Mouse (Mus musculus): ENCODE results near the gene Lyzl4.

The Lyzl4 gene

DNA sequence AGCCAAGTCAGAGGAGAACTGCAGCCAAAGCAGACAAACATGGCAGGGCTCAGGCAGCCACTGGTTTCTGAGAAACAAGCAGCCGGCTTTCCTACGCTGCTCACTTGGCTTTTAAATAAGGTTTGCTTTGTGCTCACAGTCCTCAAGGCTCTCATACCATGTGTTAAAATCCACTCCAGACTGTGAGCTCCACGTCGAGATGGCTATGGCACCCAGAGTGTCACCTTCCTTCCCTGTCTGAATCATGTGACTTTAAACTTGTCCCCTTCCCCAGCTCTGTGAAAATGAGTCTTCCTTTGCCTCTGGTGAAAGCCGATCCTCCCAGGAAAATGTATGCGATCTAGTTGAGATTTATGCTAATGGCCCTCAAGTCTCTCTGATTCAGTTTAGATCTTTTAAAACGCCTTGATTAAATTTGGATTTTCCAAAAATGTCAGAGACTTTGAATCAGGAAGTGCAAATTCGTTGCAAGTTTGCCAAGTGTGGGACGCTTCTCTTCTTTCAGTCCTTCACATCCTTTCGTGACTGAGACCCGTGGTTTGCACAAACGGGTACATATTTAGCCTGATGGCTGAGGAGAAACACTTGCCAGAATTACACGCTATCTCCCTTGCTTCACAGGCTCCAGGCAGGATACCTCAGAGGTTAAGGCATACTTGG, 41.6 kb downstream of the Lyzl4 start:
- no peak for DNase-seq (ENCODE audit: low spot score)

DNA sequence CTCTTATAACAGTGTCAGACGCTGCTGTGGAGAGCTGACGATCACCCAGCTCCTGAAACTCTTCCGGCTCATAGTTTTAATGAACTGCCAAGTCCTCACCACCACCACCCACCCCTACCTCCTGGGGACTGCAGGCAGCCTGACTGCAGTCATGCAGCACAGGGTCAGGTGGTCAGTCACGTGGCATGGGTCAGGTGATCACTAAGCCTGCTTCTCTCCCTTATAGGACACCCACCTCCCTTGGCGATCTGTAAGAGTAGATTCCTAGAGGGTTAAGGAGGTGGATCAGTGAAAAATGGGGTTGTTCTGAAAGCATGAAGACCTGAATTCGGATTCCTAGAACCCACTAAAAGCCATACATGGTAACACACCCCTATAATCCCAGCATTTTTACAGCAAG, 42.3 kb downstream of the Lyzl4 start:
- DNase-seq (ENCODE audit: low spot score), result no peak

DNA sequence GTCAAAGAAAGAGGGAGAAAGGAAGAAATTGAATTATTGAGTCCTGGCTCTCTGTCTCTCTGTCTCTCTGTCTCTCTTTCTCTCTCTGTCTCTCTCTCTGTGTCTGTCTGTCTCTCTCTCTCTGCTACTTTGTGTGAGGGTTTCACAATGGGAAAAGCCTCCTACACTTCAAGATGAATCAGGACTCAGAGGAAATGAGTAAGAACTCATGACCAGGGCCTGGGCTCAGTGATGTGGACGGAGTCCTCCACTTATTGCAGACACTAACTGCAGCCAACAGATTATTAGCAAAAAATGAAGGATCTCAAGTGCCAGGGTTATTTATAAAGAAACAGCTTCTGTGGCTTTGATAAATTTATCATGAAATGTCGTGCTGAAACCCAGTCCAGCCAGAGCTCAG, 43.8 kb downstream of the Lyzl4 start:
- no peak for DNase-seq (ENCODE audit: low spot score)

GRCm38 (mm10) chr9:121594771-121595170, 47.1 kb downstream of the Lyzl4 start:
- DNase-seq (ENCODE audit: low spot score), result no peak

DNA sequence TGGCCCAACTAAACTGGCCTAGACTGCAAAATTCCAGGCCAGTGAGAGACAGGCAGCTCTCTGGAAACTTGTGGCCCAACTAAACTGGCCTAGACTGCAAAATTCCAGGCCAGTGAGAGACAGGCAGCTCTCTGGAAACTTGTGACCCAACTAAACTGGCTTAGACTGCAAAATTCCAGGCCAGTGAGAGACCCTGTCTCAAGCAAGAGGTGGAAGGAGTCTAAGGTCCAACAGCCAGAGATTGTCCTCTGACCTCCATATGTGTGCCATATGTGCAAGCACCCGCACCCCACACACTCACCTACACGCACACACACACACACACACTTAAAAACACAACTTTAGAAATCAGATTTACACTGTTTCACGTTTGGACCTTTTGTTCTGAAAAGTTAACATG, 48.1 kb downstream of the Lyzl4 start:
- peak; percentile 33 for DNase-seq (ENCODE audit: low spot score)

DNA sequence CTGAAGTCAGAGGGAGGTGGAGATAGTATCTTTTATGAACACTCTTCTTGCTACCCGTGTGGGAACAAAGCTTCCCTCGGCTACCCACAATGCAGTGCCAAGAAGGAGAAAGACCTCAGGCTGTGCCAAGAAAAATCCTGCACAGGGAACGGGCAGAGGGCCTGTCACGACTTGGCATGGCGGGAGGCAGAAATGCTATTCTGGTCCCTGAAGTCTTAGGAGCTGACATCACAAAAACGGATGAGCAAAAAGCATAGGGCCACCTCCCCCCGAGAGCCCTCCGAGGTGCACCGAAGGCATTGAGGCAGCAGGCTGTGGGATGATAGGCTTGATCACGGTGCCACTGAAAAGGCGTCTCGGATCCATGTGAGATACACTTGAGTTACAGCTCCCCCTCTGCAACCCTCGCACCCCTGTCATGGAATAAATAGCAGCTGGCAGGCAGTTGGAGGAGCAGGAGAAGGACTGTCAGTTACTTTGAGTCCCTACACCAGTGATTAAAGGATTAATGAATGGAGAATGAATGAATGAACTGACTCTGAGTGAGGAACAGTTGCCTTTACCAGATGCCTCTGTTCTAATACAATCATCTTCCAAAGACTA, 48.8 kb downstream of the Lyzl4 start:
- peak; percentile 72 for DNase-seq (ENCODE audit: low spot score)

- no peak for DNase-seq (ENCODE audit: low spot score)
Observed at GRCm38 (mm10) chr9:121589533-121589932, 52.4 kb downstream of the Lyzl4 start.

DNA sequence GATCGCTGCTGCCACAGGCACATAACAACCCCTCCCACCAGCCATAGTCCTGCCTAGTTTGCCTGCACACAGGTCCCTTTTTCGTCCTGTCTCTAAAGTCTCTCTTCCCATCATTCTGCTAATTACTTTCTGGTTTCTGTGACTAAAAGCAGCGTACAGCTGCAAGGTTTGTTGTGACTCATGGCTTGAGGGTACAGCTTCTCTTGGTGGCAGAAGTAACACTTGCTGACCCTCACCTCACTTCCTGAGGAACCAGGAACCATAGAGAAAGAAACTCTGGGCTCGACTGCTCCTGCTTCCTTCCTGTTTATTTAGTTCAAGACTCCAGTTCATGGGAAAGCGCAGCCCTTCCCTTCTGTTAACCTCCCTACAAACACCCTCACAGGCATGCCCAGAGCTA, 67.5 kb downstream of the Lyzl4 start:
- DNase-seq (ENCODE audit: low spot score), result no peak

DNA sequence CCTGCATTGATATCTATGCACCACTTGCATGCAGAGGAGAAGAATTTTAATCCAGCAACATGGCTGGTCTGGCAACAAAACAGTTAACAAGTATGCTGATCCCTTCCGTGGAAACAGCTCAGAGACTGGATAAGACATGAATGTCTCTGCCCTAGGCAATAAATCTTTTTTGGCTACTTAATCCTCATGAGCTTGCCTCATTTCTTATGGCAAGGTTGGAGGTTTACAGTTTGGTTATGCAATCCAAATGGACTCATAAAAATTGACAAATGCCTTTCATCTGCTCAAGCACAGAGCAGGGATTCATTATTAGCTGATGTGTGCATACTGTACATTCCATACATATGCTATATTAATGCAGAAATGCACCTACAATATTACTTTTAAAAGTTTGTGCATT, 73.4 kb downstream of the Lyzl4 start:
- peak; percentile 60 for DNase-seq (ENCODE audit: low spot score)

DNA sequence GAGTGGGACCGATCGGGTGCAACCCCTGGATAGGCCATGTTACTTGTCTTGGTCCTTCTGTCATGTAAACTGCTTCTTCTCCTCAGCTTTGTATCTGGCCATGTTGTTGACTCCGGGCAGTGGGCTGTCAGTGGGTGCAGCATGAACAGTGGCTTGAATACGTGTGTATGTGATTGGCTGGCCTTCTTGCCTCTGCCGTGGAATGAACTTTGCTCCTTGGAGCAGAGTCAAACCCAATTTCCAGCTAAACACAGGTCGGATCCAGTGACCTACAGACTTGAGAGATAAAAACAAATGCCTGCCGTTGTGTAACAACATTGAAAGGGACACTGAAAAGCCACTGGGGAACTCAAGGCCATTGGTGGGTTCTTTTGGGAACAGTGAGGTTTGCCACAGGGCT, 75.5 kb downstream of the Lyzl4 start:
- DNase-seq (ENCODE audit: low spot score), result peak; percentile 4

GRCm38 (mm10) chr9:121563276-121563675, 78.6 kb downstream of the Lyzl4 start:
- no peak for DNase-seq (ENCODE audit: low spot score)

GRCm38 (mm10) chr9:121560515-121560914, 81.4 kb downstream of the Lyzl4 start:
- DNase-seq (ENCODE audit: low spot score), result no peak

DNA sequence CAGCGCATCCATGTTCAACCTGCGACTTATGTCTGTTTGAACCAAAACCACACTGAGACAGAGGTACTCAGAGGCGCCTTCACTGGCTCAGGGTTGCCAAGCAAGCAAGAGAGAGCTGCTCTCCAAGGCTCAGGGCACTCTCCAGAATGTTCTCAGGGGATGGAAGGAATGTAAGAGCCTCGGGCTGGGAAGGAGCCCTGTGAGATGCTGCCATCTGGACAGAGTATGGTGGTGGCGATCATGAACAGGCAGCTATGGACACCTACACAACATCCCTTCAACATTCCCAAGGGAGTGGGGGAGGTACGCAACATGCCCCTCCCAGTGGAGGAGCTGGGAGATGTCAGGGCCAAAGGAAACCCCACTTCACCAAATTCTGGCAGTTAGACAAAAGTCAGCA, 83.7 kb downstream of the Lyzl4 start:
- DNase-seq (ENCODE audit: low spot score), result no peak

GRCm38 (mm10) chr9:121556913-121557312, 85.0 kb downstream of the Lyzl4 start:
- DNase-seq (ENCODE audit: low spot score), result no peak

- no peak for DNase-seq (ENCODE audit: low spot score)
Observed at GRCm38 (mm10) chr9:121555395-121556000, 86.4 kb downstream of the Lyzl4 start.

GRCm38 (mm10) chr9:121553643-121554042, 88.3 kb downstream of the Lyzl4 start:
- DNase-seq (ENCODE audit: low spot score), result no peak

DNA sequence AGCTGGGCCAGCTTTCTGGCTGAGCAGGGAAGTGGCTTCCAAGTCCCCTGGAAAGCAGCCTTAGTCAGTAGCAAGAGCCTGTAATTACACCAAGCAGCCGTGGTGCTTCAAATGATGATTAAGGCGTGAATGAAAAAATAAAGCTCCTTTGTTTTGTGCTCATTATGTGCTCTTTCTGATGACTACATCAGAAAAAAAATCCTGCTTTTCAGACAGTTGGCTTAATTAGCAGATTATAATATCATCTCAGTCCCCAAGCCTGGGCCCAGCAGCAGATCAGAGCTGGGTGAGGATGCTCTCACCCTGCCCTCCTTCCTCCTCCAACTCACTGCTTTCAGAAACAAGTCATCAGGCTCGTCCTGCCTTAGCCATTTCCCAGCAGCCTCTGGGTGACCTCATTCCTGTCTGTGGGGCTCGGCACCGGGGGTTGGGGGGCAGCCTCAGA, 91.5 kb downstream of the Lyzl4 start:
- DNase-seq (ENCODE audit: low spot score), result no peak

DNA sequence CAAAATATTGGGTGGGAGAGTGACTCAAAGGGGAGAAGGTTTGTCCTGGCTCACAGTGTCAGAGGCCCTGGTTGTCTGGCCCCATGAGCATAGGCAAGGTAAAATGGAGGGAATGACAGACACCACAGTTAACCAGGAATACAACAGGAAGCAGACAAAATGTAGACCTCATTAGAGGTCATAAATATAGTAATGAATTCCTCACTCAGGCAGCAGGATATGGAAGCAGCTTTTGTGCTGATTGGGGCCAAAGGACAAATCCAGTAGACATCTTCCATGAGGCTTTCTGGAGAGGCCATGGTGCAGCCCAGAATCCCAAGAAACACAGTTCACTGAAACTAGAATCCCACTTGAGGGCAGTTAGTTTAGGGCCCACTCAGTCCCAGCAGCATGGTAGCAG, 92.5 kb downstream of the Lyzl4 start:
- no peak for DNase-seq (ENCODE audit: low spot score)

DNA sequence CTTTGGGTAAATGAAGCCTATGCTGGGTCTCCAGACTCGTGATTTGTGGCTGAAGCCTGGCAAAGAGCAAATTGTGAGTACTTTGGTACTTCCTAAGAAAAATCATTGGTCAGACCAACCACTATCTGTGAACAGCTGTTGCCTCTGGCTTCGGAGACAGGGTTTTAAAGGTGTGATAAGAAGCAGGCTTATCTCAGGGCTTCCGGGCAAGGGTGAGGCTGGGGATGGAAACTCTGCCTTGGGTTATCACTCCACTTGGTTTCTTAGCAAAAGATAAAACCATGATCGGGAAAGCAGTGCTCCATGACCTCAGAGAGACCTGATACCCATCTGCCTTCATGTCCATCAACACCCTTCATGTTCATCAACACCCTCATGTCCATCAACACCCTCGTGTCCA, 92.9 kb downstream of the Lyzl4 start:
- DNase-seq (ENCODE audit: low spot score), result no peak

- DNase-seq (ENCODE audit: low spot score), result no peak
Observed at GRCm38 (mm10) chr9:121547431-121547830, 94.5 kb downstream of the Lyzl4 start.

DNA sequence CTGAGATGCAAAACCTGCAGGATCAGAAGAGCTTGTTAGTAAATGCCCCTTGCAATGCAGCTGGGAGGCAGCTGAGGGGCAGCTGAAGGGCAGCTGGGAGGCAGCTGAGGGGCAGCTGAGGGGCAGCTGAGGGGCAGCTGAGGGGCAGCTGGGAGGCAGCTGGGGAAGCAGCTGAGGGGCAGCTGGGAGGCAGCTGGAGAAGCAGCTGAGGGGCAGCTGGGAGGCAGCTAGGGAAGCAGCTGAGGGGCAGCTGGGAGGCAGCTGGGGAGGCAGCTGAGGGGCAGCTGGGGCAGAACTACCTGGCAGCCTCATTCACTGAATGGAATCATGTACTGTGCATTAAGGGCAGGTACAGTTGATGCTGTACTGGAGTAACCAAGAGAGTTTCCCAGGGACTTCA, 100.4 kb downstream of the Lyzl4 start:
- no peak for DNase-seq (ENCODE audit: low spot score)

- no peak for DNase-seq (ENCODE audit: low spot score)
Observed at GRCm38 (mm10) chr9:121532626-121533025, 109.3 kb downstream of the Lyzl4 start.

DNA sequence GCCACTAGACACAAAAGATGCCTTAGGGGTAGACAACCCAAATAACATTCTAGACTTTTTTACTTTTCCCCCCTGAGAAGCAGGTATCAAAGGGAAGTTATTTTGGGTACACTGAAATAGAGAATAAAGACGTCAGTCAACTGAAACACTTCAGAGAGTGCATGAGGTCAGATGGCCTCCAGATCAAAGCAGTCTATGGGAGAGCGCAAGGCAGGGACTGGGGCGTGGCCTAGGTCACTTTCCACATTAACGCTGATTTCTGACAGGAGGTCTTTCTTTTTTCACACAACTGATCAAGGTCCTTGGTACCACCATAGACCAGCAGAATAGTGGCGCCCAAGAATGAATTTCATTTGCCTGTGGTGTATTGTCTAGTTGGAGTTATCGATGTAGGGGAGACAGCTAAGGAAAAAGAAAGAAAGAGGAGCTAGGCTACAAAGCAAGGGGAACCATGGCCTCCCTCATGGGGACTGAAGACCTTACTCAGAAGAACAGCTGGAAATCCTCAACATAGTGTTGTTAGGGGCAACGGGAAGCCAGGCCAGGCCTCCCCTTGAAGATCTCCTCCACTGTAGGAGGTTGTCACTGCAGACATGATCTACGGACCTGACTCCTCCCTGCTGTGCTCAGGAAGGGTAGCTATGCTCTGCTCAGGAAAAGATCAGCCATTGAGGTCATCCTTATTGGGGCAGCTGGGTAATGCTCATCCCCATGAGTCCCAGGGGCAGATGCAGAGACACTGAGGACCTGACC, 113.1 kb downstream of the Lyzl4 start:
- DNase-seq (ENCODE audit: low spot score), result no peak

Data from adipocyte (in vitro differentiated cells).